Mouse (Mus musculus): ENCODE data around the gene Zcchc18. TPM values are rescaled to one million over a fixed set of nuclear protein-coding genes. Genes with fewer than 3 reads are reported as not detected.
A peak's percentile ranks its signal among the peaks of the same experiment; 100 is the strongest.
"Not testable (repeated sequence)": the region's sequence is repeated elsewhere in the genome, so short reads cannot be mapped to it uniquely, and the experiment has no call there.

The Zcchc18 gene
- 366 and 415 TPM in 2 replicates for polyA plus RNA-seq (2014; fragmentation: Nextera tagmentation; extraction: Ambion mirVana)

GRCm38 (mm10) chrX:136992978-136993547 is at the start of gene Zcchc18:
Gene Zcchc18 (plus strand): TSS chrX:136993155.
- Histone ChIP-seq H3K36me3 (ENCODE audit: control insufficient read depth, insufficient read depth, low read length) (no peaks in the 10 kb centered on the region), H3K9me3 (ENCODE audit: control insufficient read depth, low read length) (no peaks in the 10 kb centered on the region), H3K4me1 (ENCODE audit: control insufficient read depth, insufficient read depth, low read length) (no peaks in the 10 kb centered on the region), H3K9ac (replicated peaks; ENCODE audit: low read depth, low read length) (peak within 1 kb of the TSS; percentile 65), H3K4me3 (ENCODE audit: low read depth, low read length) (peak within 1 kb of the TSS; percentile 46), H3K27ac (ENCODE audit: low read depth, low read length) (peak within 1 kb of the TSS; percentile 86), H3K27me3 (ENCODE audit: control insufficient read depth, insufficient read depth, low read length) (no peaks in the 10 kb centered on the region), H3K4me2 (ENCODE audit: low read depth, low read length) (peak within 1 kb of the TSS; percentile 58)
- 14% methylated on average over 26 of the region's 26 CpGs for WGBS
- ATAC-seq (ENCODE audit: low read depth): peak; percentile 98

GRCm38 (mm10) chrX:136957583-136958279 is 35.2 kb upstream of the Zcchc18 start:
- not testable (repeated sequence) for H3K27ac ChIP-seq (ENCODE audit: low read depth, low read length); H3K4me1 ChIP-seq (ENCODE audit: control insufficient read depth, insufficient read depth, low read length); H3K36me3 ChIP-seq (ENCODE audit: control insufficient read depth, insufficient read depth, low read length); H3K27me3 ChIP-seq (ENCODE audit: control insufficient read depth, insufficient read depth, low read length); H3K9me3 ChIP-seq (ENCODE audit: control insufficient read depth, low read length)
- H3K9ac ChIP-seq (replicated peaks; ENCODE audit: low read depth, low read length): peak overlapping the region; percentile 41; the same call in 1 of the 2 replicates
- peak; percentile 100 for ATAC-seq (ENCODE audit: low read depth)
- peak overlapping the region; percentile 38 for H3K4me2 ChIP-seq (ENCODE audit: low read depth, low read length)
- peak overlapping the region; percentile 27 for H3K4me3 ChIP-seq (ENCODE audit: low read depth, low read length)
- 27% methylated on average over 13 of the region's 13 CpGs for WGBS

- not testable (repeated sequence) for H3K9me3 ChIP-seq (ENCODE audit: control insufficient read depth, low read length); H3K4me1 ChIP-seq (ENCODE audit: control insufficient read depth, insufficient read depth, low read length); H3K27ac ChIP-seq (ENCODE audit: low read depth, low read length); H3K9ac ChIP-seq (replicated peaks; ENCODE audit: low read depth, low read length); H3K36me3 ChIP-seq (ENCODE audit: control insufficient read depth, insufficient read depth, low read length); H3K27me3 ChIP-seq (ENCODE audit: control insufficient read depth, insufficient read depth, low read length)
- Histone ChIP-seq H3K4me3 (ENCODE audit: low read depth, low read length) (peak overlapping the region; percentile 27), H3K4me2 (ENCODE audit: low read depth, low read length) (peak overlapping the region; percentile 38)
- 55% methylated on average over 5 of the region's 5 CpGs for WGBS
- ATAC-seq (ENCODE audit: low read depth): peak; percentile 26
Measured at GRCm38 (mm10) chrX:136958300-136958699, 34.7 kb upstream of the Zcchc18 start.

- Histone ChIP-seq H3K9me3 (ENCODE audit: control insufficient read depth, low read length) (no peaks in the 10 kb centered on the region), H3K4me2 (ENCODE audit: low read depth, low read length) (no peak overlapping the region), H3K27ac (ENCODE audit: low read depth, low read length) (no peak overlapping the region), H3K4me1 (ENCODE audit: control insufficient read depth, insufficient read depth, low read length) (no peaks in the 10 kb centered on the region), H3K36me3 (ENCODE audit: control insufficient read depth, insufficient read depth, low read length) (no peaks in the 10 kb centered on the region), H3K27me3 (ENCODE audit: control insufficient read depth, insufficient read depth, low read length) (no peaks in the 10 kb centered on the region), H3K4me3 (ENCODE audit: low read depth, low read length) (no peak overlapping the region), H3K9ac (replicated peaks; ENCODE audit: low read depth, low read length) (no peak overlapping the region)
- 31% methylated on average over 2 of the region's 2 CpGs for WGBS
- no peak for ATAC-seq (ENCODE audit: low read depth)
Measured at GRCm38 (mm10) chrX:136959688-136960087, 33.3 kb upstream of the Zcchc18 start.

GRCm38 (mm10) chrX:136975397-136975796 is 17.6 kb upstream of the Zcchc18 start, which contains the start of gene Tmsb15b2:
Gene Tmsb15b2 (minus strand): TSS chrX:136975497.
- not testable (repeated sequence) for H3K36me3 ChIP-seq (ENCODE audit: control insufficient read depth, insufficient read depth, low read length); H3K27ac ChIP-seq (ENCODE audit: low read depth, low read length); H3K9me3 ChIP-seq (ENCODE audit: control insufficient read depth, low read length); H3K27me3 ChIP-seq (ENCODE audit: control insufficient read depth, insufficient read depth, low read length); ATAC-seq (ENCODE audit: low read depth); H3K4me1 ChIP-seq (ENCODE audit: control insufficient read depth, insufficient read depth, low read length)
- 87% methylated on average over 6 of the region's 6 CpGs for WGBS
- H3K9ac ChIP-seq (replicated peaks; ENCODE audit: low read depth, low read length): peak within 1 kb of the TSS; percentile 32; the same call in 1 of the 2 replicates
- H3K4me2 ChIP-seq (ENCODE audit: low read depth, low read length): peak within 1 kb of the TSS; percentile 46
- peak within 1 kb of the TSS; percentile 39 for H3K4me3 ChIP-seq (ENCODE audit: low read depth, low read length)

GRCm38 (mm10) chrX:136976424-136977084 is 16.4 kb upstream of the Zcchc18 start, which contains the start of the genes Tmsb15l and Tmsb15b1:
Gene Tmsb15l (minus strand): TSS chrX:136976869.
Gene Tmsb15b1 (minus strand): TSS chrX:136976874.
- WGBS: 28% methylated on average over 14 of the region's 15 CpGs
- Histone ChIP-seq H3K27me3 (ENCODE audit: control insufficient read depth, insufficient read depth, low read length) (no peaks in the 10 kb centered on the region), H3K9ac (replicated peaks; ENCODE audit: low read depth, low read length) (peak within 1 kb of the TSS; percentile 32; the same call in 1 of the 2 replicates), H3K36me3 (ENCODE audit: control insufficient read depth, insufficient read depth, low read length) (no peaks in the 10 kb centered on the region), H3K27ac (ENCODE audit: low read depth, low read length) (no peak within 1 kb of the TSS), H3K9me3 (ENCODE audit: control insufficient read depth, low read length) (no peaks in the 10 kb centered on the region), H3K4me1 (ENCODE audit: control insufficient read depth, insufficient read depth, low read length) (no peaks in the 10 kb centered on the region), H3K4me2 (ENCODE audit: low read depth, low read length) (peak within 1 kb of the TSS; percentile 46), H3K4me3 (ENCODE audit: low read depth, low read length) (peak within 1 kb of the TSS; percentile 39)
- peak; percentile 100 for ATAC-seq (ENCODE audit: low read depth)

GRCm38 (mm10) chrX:136978616-136979015 is 14.3 kb upstream of the Zcchc18 start:
- H3K4me2 ChIP-seq (ENCODE audit: low read depth, low read length): no peak overlapping the region
- no peak overlapping the region for H3K27ac ChIP-seq (ENCODE audit: low read depth, low read length)
- no peaks in the 10 kb centered on the region for H3K36me3 ChIP-seq (ENCODE audit: control insufficient read depth, insufficient read depth, low read length)
- H3K9me3 ChIP-seq (ENCODE audit: control insufficient read depth, low read length): no peaks in the 10 kb centered on the region
- no peaks in the 10 kb centered on the region for H3K4me1 ChIP-seq (ENCODE audit: control insufficient read depth, insufficient read depth, low read length)
- no peak for ATAC-seq (ENCODE audit: low read depth)
- no peak overlapping the region for H3K9ac ChIP-seq (replicated peaks; ENCODE audit: low read depth, low read length)
- H3K4me3 ChIP-seq (ENCODE audit: low read depth, low read length): no peak overlapping the region
- H3K27me3 ChIP-seq (ENCODE audit: control insufficient read depth, insufficient read depth, low read length): no peaks in the 10 kb centered on the region

GRCm38 (mm10) chrX:136986039-136986438 is 6.9 kb upstream of the Zcchc18 start:
- Histone ChIP-seq H3K27ac (ENCODE audit: low read depth, low read length) (no peak overlapping the region), H3K9me3 (ENCODE audit: control insufficient read depth, low read length) (no peaks in the 10 kb centered on the region), H3K36me3 (ENCODE audit: control insufficient read depth, insufficient read depth, low read length) (no peaks in the 10 kb centered on the region), H3K4me2 (ENCODE audit: low read depth, low read length) (no peak overlapping the region), H3K9ac (replicated peaks; ENCODE audit: low read depth, low read length) (no peak overlapping the region), H3K4me3 (ENCODE audit: low read depth, low read length) (no peak overlapping the region), H3K4me1 (ENCODE audit: control insufficient read depth, insufficient read depth, low read length) (no peaks in the 10 kb centered on the region), H3K27me3 (ENCODE audit: control insufficient read depth, insufficient read depth, low read length) (no peaks in the 10 kb centered on the region)
- no peak for ATAC-seq (ENCODE audit: low read depth)

- Histone ChIP-seq H3K27ac (ENCODE audit: low read depth, low read length) (no peak overlapping the region), H3K4me2 (ENCODE audit: low read depth, low read length) (no peak overlapping the region; the same call in 1 of the 2 replicates), H3K36me3 (ENCODE audit: control insufficient read depth, insufficient read depth, low read length) (no peaks in the 10 kb centered on the region), H3K27me3 (ENCODE audit: control insufficient read depth, insufficient read depth, low read length) (no peaks in the 10 kb centered on the region), H3K4me3 (ENCODE audit: low read depth, low read length) (no peak overlapping the region), H3K9ac (replicated peaks; ENCODE audit: low read depth, low read length) (no peak overlapping the region), H3K9me3 (ENCODE audit: control insufficient read depth, low read length) (no peaks in the 10 kb centered on the region), H3K4me1 (ENCODE audit: control insufficient read depth, insufficient read depth, low read length) (no peaks in the 10 kb centered on the region)
- no peak for ATAC-seq (ENCODE audit: low read depth)
- WGBS: 42% methylated on average over 2 of the region's 2 CpGs
Measured at GRCm38 (mm10) chrX:136991274-136991673, 1.7 kb upstream of the Zcchc18 start.
